Mouse (Mus musculus) kidney, adult 2 months (tissue): Measurements from ENCODE around the gene St3gal6.

ENCODE experiments used
- CTCF ChIP-seq: fragments of 200-500 bp; conservative IDR thresholded peaks from 2 replicates; pipeline ENCODE4 v1.5.1; 2011; ENCODE audit warnings: low read depth, mild to moderate bottlenecking, control low read depth, low read length, moderate library complexity, mixed read lengths; ENCODE audit not compliant: insufficient read depth, insufficient read length
- POLR2A ChIP-seq: fragments of 200-500 bp; IDR thresholded peaks from one replicate; pipeline ENCODE4 v1.6.1; 2011; ENCODE audit warnings: low read depth, low read length, control low read depth

DNA sequence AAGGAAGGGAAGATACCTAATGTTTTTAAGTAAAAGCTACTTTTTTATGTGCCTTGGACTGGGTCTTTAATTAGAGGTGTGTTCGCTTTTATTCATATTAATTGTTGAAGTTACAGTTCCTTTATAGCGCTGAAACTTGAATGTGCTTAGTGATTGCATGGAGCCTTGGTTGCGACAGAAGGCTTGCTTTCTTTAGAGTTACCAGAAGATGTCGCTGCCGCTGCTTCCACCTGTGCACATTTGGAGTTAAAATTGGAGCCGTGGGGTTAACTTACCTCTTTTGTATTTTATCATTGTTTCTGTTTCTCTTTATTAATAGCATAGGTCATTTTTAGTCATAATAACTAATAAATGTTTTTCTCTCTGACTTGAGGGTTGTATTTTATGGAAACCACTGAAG, 79.3 kb downstream of the St3gal6 start:
- TF ChIP-seq POLR2A, result no peak
- peak; percentile 43 for TF ChIP-seq CTCF
